Mouse (Mus musculus): ENCODE data around the gene Akt2. TPM values are rescaled to one million over a fixed set of nuclear protein-coding genes. Genes with fewer than 3 reads are reported as not detected.

The Akt2 gene
- polyA plus RNA-seq, 1 experiment, result 106 TPM

- H3K4me1 ChIP-seq (ENCODE audit: control insufficient read depth, insufficient read depth, low read length), result peaks cover 17% of the 10 kb centered on the region
- WGBS, result 1% methylated on average over 17 of the region's 17 CpGs
- no peaks in the 10 kb centered on the region for H3K27me3 ChIP-seq (ENCODE audit: control insufficient read depth, insufficient read depth, low read length)
- H3K27ac ChIP-seq (ENCODE audit: insufficient read depth, low read length), result peak overlapping the region; percentile 97
- DNase-seq, result peak in 1 of 2 experiments; percentile 61
- H3K4me3 ChIP-seq (replicated peaks; ENCODE audit: insufficient read depth, low read depth, low read length), result peak overlapping the region; percentile 96
- TF ChIP-seq POLR2A (IDR thresholded peaks at IDR 0.05; ENCODE audit: borderline replicate concordance, insufficient read depth, low read length) (no peak), CTCF (IDR thresholded peaks at IDR 0.05; ENCODE audit: borderline replicate concordance, insufficient read depth, low read depth, low read length) (no peak)
These were observed 1.0 kb downstream of the Akt2 start for GRCm38 (mm10) chr7:27592217-27592929.

- WGBS, result 33% methylated on average over 12 of the region's 12 CpGs
- TF ChIP-seq CTCF (IDR thresholded peaks at IDR 0.05; ENCODE audit: borderline replicate concordance, insufficient read depth, low read depth, low read length) (no peak), POLR2A (IDR thresholded peaks at IDR 0.05; ENCODE audit: borderline replicate concordance, insufficient read depth, low read length) (no peak)
- Histone ChIP-seq H3K27ac (ENCODE audit: insufficient read depth, low read length) (peak overlapping the region; percentile 97), H3K4me3 (replicated peaks; ENCODE audit: insufficient read depth, low read depth, low read length) (peak overlapping the region; percentile 96), H3K4me1 (ENCODE audit: control insufficient read depth, insufficient read depth, low read length) (peaks cover 25% of the 10 kb centered on the region), H3K27me3 (ENCODE audit: control insufficient read depth, insufficient read depth, low read length) (no peaks in the 10 kb centered on the region)
- DNase-seq, result peak in 1 of 2 experiments; percentile 35
These were observed 1.7 kb downstream of the Akt2 start for GRCm38 (mm10) chr7:27592934-27593645.

GRCm38 (mm10) chr7:27596586-27597503, 5.5 kb downstream of the Akt2 start:
- H3K4me1 ChIP-seq (ENCODE audit: control insufficient read depth, insufficient read depth, low read length), result peaks cover 52% of the 10 kb centered on the region
- WGBS, result 30% methylated on average over 10 of the region's 10 CpGs
- no peaks in the 10 kb centered on the region for H3K27me3 ChIP-seq (ENCODE audit: control insufficient read depth, insufficient read depth, low read length)
- peak in 1 of 2 experiments; percentile 52 for DNase-seq
- peak overlapping the region; percentile 6 for H3K27ac ChIP-seq (ENCODE audit: insufficient read depth, low read length)
- TF ChIP-seq POLR2A (IDR thresholded peaks at IDR 0.05; ENCODE audit: borderline replicate concordance, insufficient read depth, low read length) (no peak), CTCF (IDR thresholded peaks at IDR 0.05; ENCODE audit: borderline replicate concordance, insufficient read depth, low read depth, low read length) (no peak)
- H3K4me3 ChIP-seq (replicated peaks; ENCODE audit: insufficient read depth, low read depth, low read length), result no peak overlapping the region

GRCm38 (mm10) chr7:27598053-27598452, 6.7 kb downstream of the Akt2 start:
- 0 out of 2 replicates have a peak overlapping the region, but pooled peaks have one; percentile 6 for H3K27ac ChIP-seq (ENCODE audit: insufficient read depth, low read length)
- peaks cover 56% of the 10 kb centered on the region for H3K4me1 ChIP-seq (ENCODE audit: control insufficient read depth, insufficient read depth, low read length)
- no peaks in the 10 kb centered on the region for H3K27me3 ChIP-seq (ENCODE audit: control insufficient read depth, insufficient read depth, low read length)
- H3K4me3 ChIP-seq (replicated peaks; ENCODE audit: insufficient read depth, low read depth, low read length), result no peak overlapping the region
- DNase-seq, result peak in 1 of 2 experiments; percentile 42
- TF ChIP-seq CTCF (IDR thresholded peaks at IDR 0.05; ENCODE audit: borderline replicate concordance, insufficient read depth, low read depth, low read length) (no peak), POLR2A (IDR thresholded peaks at IDR 0.05; ENCODE audit: borderline replicate concordance, insufficient read depth, low read length) (no peak)
- WGBS, result 68% methylated on average over 7 of the region's 7 CpGs

- peak in 1 of 2 experiments; percentile 41 for DNase-seq
- TF ChIP-seq CTCF (IDR thresholded peaks at IDR 0.05; ENCODE audit: borderline replicate concordance, insufficient read depth, low read depth, low read length) (no peak), POLR2A (IDR thresholded peaks at IDR 0.05; ENCODE audit: borderline replicate concordance, insufficient read depth, low read length) (no peak)
- Histone ChIP-seq H3K27ac (ENCODE audit: insufficient read depth, low read length) (peak overlapping the region; percentile 98), H3K4me3 (replicated peaks; ENCODE audit: insufficient read depth, low read depth, low read length) (no peak overlapping the region), H3K4me1 (ENCODE audit: control insufficient read depth, insufficient read depth, low read length) (peaks cover 78% of the 10 kb centered on the region), H3K27me3 (ENCODE audit: control insufficient read depth, insufficient read depth, low read length) (no peaks in the 10 kb centered on the region)
- 36% methylated on average over 4 of the region's 4 CpGs for WGBS
These were observed 10.3 kb downstream of the Akt2 start for GRCm38 (mm10) chr7:27601628-27602027.

GRCm38 (mm10) chr7:27602161-27602560, 10.8 kb downstream of the Akt2 start:
- H3K27me3 ChIP-seq (ENCODE audit: control insufficient read depth, insufficient read depth, low read length), result no peaks in the 10 kb centered on the region
- 17% methylated on average over 2 of the region's 2 CpGs for WGBS
- H3K27ac ChIP-seq (ENCODE audit: insufficient read depth, low read length), result peak overlapping the region; percentile 98
- peaks cover 79% of the 10 kb centered on the region for H3K4me1 ChIP-seq (ENCODE audit: control insufficient read depth, insufficient read depth, low read length)
- H3K4me3 ChIP-seq (replicated peaks; ENCODE audit: insufficient read depth, low read depth, low read length), result no peak overlapping the region
- TF ChIP-seq CTCF (IDR thresholded peaks at IDR 0.05; ENCODE audit: borderline replicate concordance, insufficient read depth, low read depth, low read length) (no peak), POLR2A (IDR thresholded peaks at IDR 0.05; ENCODE audit: borderline replicate concordance, insufficient read depth, low read length) (no peak)
- peak; percentile 48 to 64 for DNase-seq

GRCm38 (mm10) chr7:27602835-27603234, 11.5 kb downstream of the Akt2 start:
- Histone ChIP-seq H3K27me3 (ENCODE audit: control insufficient read depth, insufficient read depth, low read length) (no peaks in the 10 kb centered on the region), H3K4me3 (replicated peaks; ENCODE audit: insufficient read depth, low read depth, low read length) (no peak overlapping the region), H3K27ac (ENCODE audit: insufficient read depth, low read length) (peak overlapping the region; percentile 98), H3K4me1 (ENCODE audit: control insufficient read depth, insufficient read depth, low read length) (peaks cover 80% of the 10 kb centered on the region)
- TF ChIP-seq CTCF (IDR thresholded peaks at IDR 0.05; ENCODE audit: borderline replicate concordance, insufficient read depth, low read depth, low read length), result no peak
- TF ChIP-seq POLR2A (IDR thresholded peaks at IDR 0.05; ENCODE audit: borderline replicate concordance, insufficient read depth, low read length), result no peak
- 52% methylated on average over 7 of the region's 7 CpGs for WGBS
- peak in 1 of 2 experiments; percentile 41 for DNase-seq

Measured in cerebellum, adult 2 months (tissue).